Mouse (Mus musculus) adrenal gland, postnatal 36 days (tissue): ENCODE results near the gene Tenm2. TPM values are rescaled to one million over a fixed set of nuclear protein-coding genes. Genes with fewer than 3 reads are reported as not detected.
A peak's percentile ranks its signal among the peaks of the same experiment; 100 is the strongest.

Source experiments
- DNase-seq, 2 experiments: peaks; one replicate each; pipeline ENCODE4 v3.0.0; 2021; ENCODE audit warnings: mixed read lengths in 1 of 2
- total RNA-seq, 2 experiments: library from RNA; stranded (reverse); gene quantifications; 2 replicates each; pipeline ENCODE4 v1.2.3; 2021

Tenm2 gene
- total RNA-seq, 2 experiments from 2014 or later = 0.53 to 0.69 TPM

- DNase-seq = no peak
These were observed 538.6 kb downstream of the Tenm2 start for GRCm38 (mm10) chr11:36697021-36697639.

DNA sequence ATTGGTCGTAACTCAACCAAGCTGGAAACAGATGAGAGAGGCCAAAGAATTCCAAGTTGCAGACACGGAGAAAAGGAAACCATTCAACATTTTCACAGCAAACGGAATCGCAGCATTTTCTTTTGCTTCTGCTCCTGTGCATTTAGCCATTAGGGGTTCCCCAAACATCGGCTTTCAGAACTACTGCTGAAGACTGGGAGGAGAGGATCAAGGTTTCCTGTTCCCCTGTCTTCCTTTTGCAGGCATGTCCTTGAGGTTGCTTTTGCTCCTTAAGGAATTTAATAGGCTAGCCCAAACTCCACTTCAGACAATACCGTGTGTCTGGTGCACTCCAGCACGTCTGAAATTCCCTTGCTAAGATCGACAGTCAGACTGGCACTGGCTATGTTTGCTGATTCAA lies 541.0 kb downstream of the Tenm2 start:
- DNase-seq = no peak

DNA sequence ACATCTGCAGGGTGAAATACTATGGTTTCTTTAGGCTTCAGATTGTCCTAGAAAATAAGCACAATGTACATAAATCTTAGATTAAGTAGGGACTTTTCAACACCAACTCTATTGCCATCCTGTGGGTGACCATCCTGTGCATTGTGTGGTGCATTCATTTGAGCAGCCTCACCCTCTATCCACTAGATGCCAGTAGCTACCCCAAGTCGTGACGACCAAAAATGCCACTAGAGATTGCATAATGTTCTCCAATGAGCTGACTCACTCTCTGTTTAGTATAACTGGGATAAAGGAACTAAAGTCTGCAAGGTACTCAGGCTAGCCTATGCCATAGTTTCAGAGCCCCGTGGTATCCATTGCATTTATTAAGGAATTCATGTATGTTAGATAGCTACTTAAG lies 543.1 kb downstream of the Tenm2 start:
- DNase-seq = peak; percentile 10 to 20

DNA sequence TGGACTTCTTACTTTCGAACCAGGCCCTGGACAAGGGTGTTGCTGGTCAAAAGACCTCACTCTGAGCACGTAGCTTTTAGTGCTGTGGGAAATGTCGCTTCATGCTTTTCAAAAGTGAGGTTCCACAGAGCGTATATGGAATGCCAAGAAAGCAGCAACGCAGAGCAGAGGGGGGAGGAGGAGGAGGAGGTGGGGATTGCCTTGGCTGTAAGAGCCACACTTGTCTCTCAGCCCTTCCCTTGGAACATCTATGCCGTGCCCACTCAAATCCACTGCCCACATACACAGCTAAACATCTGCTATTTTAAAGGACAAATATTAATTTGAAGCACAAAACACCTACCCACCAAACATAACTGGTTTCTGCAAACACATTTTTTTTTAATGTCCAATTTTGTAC lies 544.9 kb downstream of the Tenm2 start:
- DNase-seq = no peak

DNA sequence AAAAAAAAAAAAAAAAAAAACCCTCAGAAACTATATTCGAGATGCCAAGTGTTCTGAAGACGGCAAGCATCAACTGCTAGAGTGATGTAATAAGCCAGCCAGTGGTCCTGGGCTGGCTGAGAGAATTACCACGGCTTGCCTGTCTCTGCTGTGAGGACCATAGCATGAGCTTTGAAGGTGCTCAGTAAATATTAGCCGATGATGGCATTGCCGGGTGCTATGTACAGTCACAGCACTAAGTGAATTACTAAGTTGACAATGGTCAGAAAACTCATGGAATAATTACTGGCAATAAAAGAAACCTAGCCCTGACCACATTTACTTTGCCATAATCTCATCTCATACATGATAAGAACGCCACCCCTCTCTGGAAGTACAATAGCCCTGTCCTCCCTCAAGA lies 549.5 kb downstream of the Tenm2 start:
- no peak for DNase-seq

DNA sequence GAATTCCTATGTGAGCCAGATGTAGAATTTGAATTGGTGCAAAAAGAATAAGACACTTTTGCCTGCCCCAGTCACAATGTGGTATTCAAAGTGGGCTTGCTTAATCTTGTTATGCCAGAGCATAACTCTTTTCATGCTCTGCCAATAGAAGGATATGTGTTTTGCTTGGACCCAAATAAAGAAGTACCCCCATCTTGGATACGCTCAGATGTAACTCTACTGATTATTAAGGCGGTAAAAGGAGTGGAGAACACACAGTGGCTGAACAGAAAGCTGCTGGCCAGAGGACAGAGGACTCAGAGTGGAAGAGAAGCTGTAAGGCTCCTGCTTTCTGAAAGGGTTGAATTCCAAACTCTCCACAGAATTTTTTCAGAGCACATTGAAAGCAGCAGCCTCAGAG lies 556.4 kb downstream of the Tenm2 start:
- DNase-seq = no peak

- no peak for DNase-seq
These were observed 557.2 kb downstream of the Tenm2 start for GRCm38 (mm10) chr11:36678542-36678941.

DNA sequence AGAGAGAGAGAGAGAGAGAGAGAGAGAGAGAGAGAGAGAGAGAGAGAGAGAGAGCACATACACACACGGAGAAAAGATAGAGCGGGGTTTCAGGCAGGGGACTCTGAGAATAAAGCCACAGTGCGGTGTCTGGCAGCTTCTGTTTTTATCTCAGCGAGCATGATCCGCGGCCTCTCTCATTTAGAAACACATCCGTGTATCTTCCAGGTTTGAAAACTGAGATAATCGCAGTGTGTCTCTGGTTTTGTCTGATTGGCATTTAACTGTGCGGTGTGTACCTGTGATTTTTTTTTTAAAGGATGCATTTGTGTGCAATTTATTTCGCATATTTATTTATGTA lies 557.7 kb downstream of the Tenm2 start:
- no peak for DNase-seq

DNA sequence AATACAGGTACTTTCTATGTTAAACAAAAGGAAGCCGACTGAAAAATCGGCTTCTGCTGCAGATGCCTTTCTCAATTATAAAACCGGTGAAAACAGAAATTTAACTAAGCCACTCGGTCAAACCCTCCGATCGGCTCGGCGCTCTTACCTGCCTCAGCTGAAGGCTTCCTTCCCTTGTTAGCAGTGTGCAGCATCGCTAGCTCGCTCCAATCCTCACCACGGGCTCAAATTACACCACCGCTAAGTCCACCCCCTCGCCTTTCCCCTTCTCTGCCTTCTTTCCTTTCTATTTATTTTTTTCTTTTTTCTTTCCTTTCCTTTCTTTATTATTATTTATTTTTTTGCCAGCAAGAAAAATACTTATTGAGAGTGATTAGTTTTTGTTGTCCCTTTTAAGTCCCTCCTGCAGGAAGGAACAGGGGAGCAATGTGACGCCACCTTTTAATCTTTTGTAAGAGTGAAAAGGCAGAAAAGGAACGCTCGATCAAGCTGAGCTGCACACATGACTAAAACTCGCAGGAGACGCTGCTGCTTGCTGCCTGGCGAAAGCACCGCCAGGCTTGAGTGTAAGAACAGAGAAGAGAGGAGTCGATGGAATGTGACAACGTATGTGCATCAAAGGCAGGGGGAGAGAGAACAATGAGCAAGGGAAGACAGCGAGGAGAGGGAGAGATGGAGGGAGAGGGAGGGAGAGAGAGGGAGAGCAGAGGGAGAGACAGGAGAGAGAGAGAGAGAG lies 558.3 kb downstream of the Tenm2 start:
- peak; percentile 28 to 39 for DNase-seq

- DNase-seq = no peak
These were observed 559.1 kb downstream of the Tenm2 start for GRCm38 (mm10) chr11:36676446-36677284.

DNA sequence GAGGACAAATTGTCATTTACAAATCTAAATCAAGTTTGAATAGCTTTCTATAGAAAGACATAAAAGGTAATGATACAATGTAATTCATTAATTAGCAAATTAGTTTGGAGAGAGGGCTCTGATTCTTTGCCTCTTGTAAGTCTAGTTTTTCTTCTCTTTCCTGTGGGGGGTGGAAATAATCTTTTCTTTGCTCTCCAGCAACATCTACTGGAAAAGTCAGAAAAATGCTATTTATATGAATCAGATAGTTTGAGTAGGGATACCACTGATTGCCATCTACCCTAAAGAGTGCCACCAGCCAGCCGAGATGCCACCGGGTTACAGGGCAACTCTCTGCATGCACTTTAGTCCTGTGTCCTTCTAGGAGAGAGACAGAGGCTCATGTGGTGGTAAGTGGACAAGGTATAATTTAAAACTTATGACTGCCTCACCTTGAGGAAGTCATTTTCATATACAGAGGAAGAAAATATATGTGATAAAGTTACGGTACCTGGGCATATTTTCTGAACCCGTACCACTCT lies 560.8 kb downstream of the Tenm2 start:
- no peak for DNase-seq

GRCm38 (mm10) chr11:36674141-36674540 lies 561.6 kb downstream of the Tenm2 start:
- DNase-seq = no peak

DNA sequence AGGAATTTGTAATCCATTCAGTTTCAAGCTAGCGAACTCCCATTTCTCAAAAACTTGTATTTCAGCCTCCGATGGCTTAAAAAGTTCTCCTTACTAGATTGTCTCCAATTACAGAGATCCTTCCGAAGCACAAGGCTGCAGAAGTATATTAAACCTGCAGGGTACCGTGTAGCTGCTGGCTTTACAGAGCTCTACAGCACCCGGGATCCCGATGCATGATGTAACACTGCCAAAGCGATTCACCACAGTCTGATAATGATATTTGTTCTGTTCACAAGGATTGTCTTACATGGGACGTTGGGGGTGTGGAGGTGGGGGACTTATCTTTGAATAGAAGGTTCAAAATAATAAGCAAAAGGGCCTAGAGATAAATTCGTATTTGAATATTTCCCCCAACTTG lies 564.6 kb downstream of the Tenm2 start:
- no peak for DNase-seq

DNA sequence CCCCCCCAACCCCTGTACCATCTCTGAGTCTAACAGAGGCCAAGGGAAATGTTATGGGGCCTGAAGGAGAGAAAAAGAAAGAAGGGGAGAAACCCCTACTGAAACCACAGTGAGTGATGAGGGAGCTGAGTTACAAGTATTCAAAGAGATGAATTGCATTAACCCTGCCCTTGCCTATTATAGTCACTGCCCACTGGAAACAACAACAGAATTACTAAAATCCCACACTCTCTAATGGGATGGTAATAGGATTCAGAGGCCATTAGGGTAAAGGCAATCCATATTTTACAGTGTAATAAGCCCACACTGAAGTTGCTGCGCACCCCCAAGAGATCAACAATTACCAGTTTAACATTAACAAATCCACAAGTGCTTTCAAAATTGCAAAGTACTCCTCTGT lies 571.7 kb downstream of the Tenm2 start:
- no peak for DNase-seq

GRCm38 (mm10) chr11:36663571-36663970 lies 572.2 kb downstream of the Tenm2 start:
- DNase-seq = no peak

GRCm38 (mm10) chr11:36653656-36654323 lies 582.0 kb downstream of the Tenm2 start:
- DNase-seq = no peak

DNA sequence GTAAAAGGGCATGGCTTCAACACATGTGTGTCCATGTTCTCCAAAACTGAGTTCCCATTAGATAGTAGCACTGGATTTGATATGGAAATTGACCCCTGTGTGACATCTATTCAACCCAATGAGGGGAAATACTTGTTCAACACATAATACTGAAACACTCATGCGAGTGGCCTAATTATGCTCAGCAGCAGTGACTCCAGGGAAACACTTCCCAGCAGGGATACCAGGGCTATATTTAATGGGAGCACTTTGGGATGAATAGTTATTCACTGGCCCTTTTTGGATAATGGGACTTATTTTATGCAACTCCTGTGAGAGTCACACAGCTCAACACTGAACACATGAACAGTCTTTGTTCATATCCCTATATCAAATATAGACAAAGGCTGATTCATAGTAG lies 588.6 kb downstream of the Tenm2 start:
- no peak for DNase-seq

DNA sequence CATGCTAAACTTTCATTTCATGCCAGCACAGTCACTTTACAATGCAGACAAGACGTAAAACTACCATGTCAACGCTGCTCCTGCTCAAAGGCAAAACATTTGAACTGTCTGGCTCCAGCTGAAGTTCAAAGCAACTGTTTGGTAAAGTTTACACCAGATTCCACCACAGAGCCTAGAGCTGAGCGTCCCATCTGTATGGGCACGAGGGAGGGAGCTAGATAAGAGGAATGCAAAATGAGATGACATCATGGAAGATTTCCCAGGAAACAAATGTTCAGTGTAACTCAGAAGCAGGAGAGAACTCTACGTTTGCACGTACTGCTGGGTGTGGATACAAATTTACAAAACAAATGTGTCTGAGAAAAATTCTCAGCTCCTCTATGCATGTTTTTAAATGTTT lies 600.7 kb downstream of the Tenm2 start:
- no peak for DNase-seq

GRCm38 (mm10) chr11:36632201-36632600 lies 603.6 kb downstream of the Tenm2 start:
- peak in 1 of 2 experiments; percentile 11 for DNase-seq

DNA sequence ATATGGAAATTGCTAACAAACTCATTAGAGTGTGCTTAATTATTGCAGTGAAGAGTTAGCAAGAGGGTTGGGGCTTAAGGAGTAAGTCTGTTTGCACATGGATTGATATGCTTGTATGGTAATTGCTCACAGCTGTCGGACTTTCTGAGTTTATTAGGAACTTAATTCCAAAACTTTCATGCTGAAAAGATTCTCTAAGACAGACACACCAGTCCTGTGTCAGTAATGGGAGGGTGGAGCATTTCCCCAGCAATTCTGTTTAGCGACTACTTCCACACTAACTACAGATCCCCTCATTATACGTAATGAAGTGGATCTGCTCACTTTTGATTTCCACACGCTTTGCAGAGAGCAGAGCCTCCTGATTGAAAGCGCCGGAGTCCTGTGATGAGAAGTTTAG lies 622.0 kb downstream of the Tenm2 start:
- DNase-seq = no peak

DNA sequence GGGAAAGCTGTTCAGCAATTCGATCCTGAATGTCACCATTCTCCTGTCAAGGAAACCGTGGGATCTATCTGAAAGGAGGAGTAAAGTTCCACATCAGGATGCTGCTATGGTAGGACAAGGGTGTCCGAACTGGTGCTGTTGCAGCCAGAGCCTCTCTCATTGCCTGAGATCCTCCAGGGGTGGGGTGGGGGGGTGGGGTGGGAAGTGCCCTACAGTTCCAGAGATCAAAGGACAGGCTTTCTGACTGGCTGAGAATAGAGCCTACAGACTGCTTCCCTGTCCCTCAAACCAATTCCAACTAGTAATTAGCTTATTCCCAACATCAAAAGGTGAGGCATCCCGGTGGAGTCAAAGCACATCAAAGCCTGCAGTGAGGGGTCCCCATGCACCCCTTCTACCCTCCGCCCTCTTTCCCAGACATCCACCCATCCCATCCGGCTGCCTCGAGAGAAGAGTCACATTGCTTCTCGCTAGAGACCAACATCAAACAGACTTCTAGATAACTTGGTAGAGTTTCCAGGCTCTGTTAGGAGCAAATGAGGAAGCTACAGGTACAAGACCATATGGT lies 630.9 kb downstream of the Tenm2 start:
- no peak for DNase-seq

DNA sequence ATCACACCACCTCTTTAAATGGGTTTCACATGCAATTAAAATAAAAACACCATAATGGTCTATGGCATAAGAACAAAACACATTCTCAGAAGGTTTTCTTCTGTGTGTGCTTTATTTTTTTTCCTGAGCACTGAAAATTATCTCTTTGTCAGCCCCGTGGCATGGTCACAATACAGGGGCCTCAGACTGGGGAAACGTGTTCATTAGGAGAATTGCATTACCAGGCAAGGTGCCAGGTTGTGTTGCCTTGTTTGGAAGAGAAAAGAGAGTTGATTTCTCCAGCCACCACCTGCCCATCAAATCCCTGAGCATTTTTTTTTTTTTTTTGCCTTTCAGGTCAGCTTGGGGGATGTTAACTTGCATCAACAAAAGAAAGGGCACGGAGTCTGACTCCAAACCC lies 631.5 kb downstream of the Tenm2 start:
- no peak for DNase-seq
